Mouse (Mus musculus) limb, embryonic 14.5 days (tissue): ENCODE measurements around the gene Ppp2r5e. TPM values are rescaled to one million over a fixed set of nuclear protein-coding genes. Genes with fewer than 3 reads are reported as not detected.
A peak's percentile ranks its signal among the peaks of the same experiment; 100 is the strongest.

Source experiments
- ATAC-seq: fragments of 200-750 bp; cut with Nextera tagmentation; 2 replicates; pipeline ENCODE4 v1.8.0; 2017; ENCODE audit warnings: low read depth, moderate number of reproducible peaks, moderate TSS enrichment; ENCODE audit not compliant: low FRiP score
- DNase-seq: peaks from one replicate; pipeline ENCODE4 v3.0.0-alpha.2; 2015; ENCODE audit warnings: low spot score
- H3K27ac ChIP-seq: fragments of 300-500 bp; sonication (generic); replicated peaks from 2 replicates; pipeline ENCODE4 v1.5.1; 2014; ENCODE audit warnings: low read depth, mild to moderate bottlenecking, low read length, moderate library complexity, mixed read lengths
- H3K27me3 ChIP-seq: fragments of 300-500 bp; sonication (generic); 2 replicates; pipeline ENCODE4 v1.6.1; 2014; ENCODE audit warnings: low read length, mixed read lengths; ENCODE audit not compliant: control insufficient read depth, insufficient read depth
- H3K36me3 ChIP-seq: fragments of 300-500 bp; sonication (generic); 2 replicates; pipeline ENCODE4 v1.6.1; 2014; ENCODE audit warnings: mild to moderate bottlenecking, low read length, moderate library complexity, mixed read lengths; ENCODE audit not compliant: control insufficient read depth, insufficient read depth
- H3K4me1 ChIP-seq: fragments of 300-500 bp; sonication (generic); 2 replicates; pipeline ENCODE4 v1.6.1; 2014; ENCODE audit warnings: antibody characterized with exemption, low read length, mixed read lengths; ENCODE audit not compliant: control insufficient read depth, insufficient read depth
- H3K4me2 ChIP-seq: fragments of 300-500 bp; sonication (generic); replicated peaks from 2 replicates; pipeline ENCODE4 v1.6.1; 2014; ENCODE audit warnings: low read depth, mild to moderate bottlenecking, low read length, moderate library complexity; ENCODE audit not compliant: severe bottlenecking
- H3K4me3 ChIP-seq: fragments of 300-500 bp; sonication (generic); replicated peaks from 2 replicates; pipeline ENCODE4 v1.5.1; 2014; ENCODE audit warnings: low read length
- H3K9ac ChIP-seq: fragments of 300-500 bp; sonication (generic); 2 replicates; pipeline ENCODE4 v1.6.1; 2014; ENCODE audit warnings: mild to moderate bottlenecking, low read depth, low read length, moderate library complexity; ENCODE audit not compliant: severe bottlenecking
- H3K9me3 ChIP-seq: fragments of 300-500 bp; sonication (generic); 2 replicates; pipeline ENCODE4 v1.6.1; 2016; ENCODE audit warnings: low read length; ENCODE audit not compliant: control insufficient read depth
- POLR2A ChIP-seq: fragments of 200-500 bp; IDR thresholded peaks from 2 replicates; pipeline ENCODE4 v1.8.0; 2012; ENCODE audit warnings: inconsistent platforms, mild to moderate bottlenecking, moderate library complexity, borderline replicate concordance; ENCODE audit not compliant: insufficient read depth, insufficient read length; ENCODE audit errors: extremely low read depth
- WGBS: fragments of 180-500 bp; shearing (Covaris S2); extraction: QIAGEN DNeasy Blood & Tissue Kit; methylation state at CpG from one replicate; pipeline ENCODE4 v1.1.7; 2014; 5-methylcytosine and 5-hydroxymethylcytosine counted together
- polyA plus RNA-seq, 2 experiments: library from polyadenylated mRNA; depleted of rRNA in 1 of 2; stranded (reverse) in 1 of 2; unstranded in 1 of 2; fragments of >200 nt; fragmentation: Nextera tagmentation in 1 of 2; extraction: Ambion mirVana in 1 of 2; gene quantifications; 2 replicates each; pipeline versions ENCODE4 v1.2.1 to v1.2.3; 2012 to 2014

Ppp2r5e gene
- polyA plus RNA-seq, 2 experiments: 17.6 to 27.3 TPM

DNA sequence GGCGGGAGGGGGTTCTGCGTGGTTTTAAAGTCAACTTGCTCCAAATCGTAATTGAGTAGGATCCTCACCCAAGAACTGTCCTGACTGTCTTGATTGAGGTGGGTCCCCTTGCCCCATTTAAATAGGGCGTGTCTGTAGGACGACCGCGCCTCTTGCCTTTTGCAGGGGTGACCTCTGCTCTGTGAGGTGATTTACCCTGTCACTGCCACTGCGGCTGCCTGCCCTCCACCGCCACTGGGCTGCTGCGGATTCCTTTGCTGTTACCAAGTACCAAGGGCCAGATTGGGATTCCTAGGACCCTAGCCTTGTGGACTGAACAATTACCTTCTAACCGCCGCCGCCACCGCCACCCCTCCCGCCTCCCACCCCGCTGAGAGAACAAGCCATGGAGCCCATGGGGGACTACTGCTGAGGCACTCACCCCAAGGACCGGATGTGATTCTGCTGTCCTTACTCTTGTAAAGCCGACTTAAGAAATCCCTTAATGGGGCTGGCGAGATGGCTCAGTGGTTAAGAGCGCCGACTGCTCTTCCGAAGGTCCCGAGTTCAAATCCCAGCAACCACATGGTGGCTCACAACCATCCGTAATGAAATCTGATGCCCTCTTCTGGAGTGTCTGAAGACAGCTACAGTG, 20.2 kb upstream of the Ppp2r5e start:
- WGBS: 8% methylated on average over 23 of the region's 24 CpGs
- Histone ChIP-seq H3K27ac (no peak overlapping the region), H3K36me3 (no peaks in the 10 kb centered on the region), H3K27me3 (no peaks in the 10 kb centered on the region), H3K9me3 (no peaks in the 10 kb centered on the region), H3K4me1 (no peaks in the 10 kb centered on the region), H3K4me3 (peak overlapping the region; percentile 30), H3K9ac (0 out of 2 replicates have a peak overlapping the region, but pooled peaks have one; percentile 28), H3K4me2 (peak overlapping the region; percentile 56)
- no peak for ATAC-seq
- TF ChIP-seq POLR2A: no peak
- no peak for DNase-seq

- TF ChIP-seq POLR2A: no peak
- no peak overlapping the region for H3K27ac ChIP-seq
- DNase-seq: no peak
Measured at GRCm38 (mm10) chr12:75615556-75615955, 19.5 kb upstream of the Ppp2r5e start.

GRCm38 (mm10) chr12:75612711-75613110, 16.7 kb upstream of the Ppp2r5e start:
- WGBS: 67% methylated on average over 7 of the region's 7 CpGs

More at GRCm38 (mm10) chr12:75615556-75615955, 19.5 kb upstream of the Ppp2r5e start:
- Histone ChIP-seq H3K27me3 (no peaks in the 10 kb centered on the region), H3K4me1 (no peaks in the 10 kb centered on the region), H3K4me3 (no peak overlapping the region), H3K4me2 (no peak overlapping the region; the same call in 1 of the 2 replicates), H3K9me3 (no peaks in the 10 kb centered on the region), H3K9ac (no peak overlapping the region), H3K36me3 (no peaks in the 10 kb centered on the region)
- WGBS: 50% methylated on average over 3 of the region's 3 CpGs
- no peak for ATAC-seq

DNA sequence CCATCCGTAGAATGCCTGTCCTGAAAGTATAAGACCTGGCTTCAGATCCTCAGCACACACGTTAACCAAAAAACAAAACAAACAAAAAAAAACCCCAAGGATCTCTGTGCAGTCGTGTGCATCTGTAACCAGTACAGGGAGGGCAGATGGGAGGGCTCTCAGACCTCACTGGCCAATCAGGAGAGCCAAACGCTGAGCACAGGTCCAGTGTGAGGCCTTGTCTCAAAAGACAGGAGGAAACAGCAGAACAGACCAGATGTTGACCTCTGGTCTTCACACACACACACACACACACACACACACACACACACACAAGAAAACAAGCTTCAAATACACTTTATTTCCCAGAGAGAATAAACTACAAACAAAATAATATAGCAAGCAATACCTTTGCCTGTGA, 3.4 kb upstream of the Ppp2r5e start:
- TF ChIP-seq POLR2A: no peak
- Histone ChIP-seq H3K4me2 (no peak overlapping the region), H3K9ac (no peak overlapping the region), H3K36me3 (no peaks in the 10 kb centered on the region), H3K27me3 (no peaks in the 10 kb centered on the region), H3K27ac (no peak overlapping the region), H3K4me3 (no peak overlapping the region), H3K9me3 (no peaks in the 10 kb centered on the region), H3K4me1 (0 out of 2 replicates have a peak, but pooled peaks cover 3% of the 10 kb centered on the region)
- no peak for ATAC-seq
- DNase-seq: no peak
- WGBS: 17% methylated on average over 4 of the region's 4 CpGs

More at GRCm38 (mm10) chr12:75612711-75613110, 16.7 kb upstream of the Ppp2r5e start:
- H3K9ac ChIP-seq: no peak overlapping the region
- ATAC-seq: no peak
- no peak overlapping the region for H3K4me2 ChIP-seq
- no peaks in the 10 kb centered on the region for H3K36me3 ChIP-seq
- H3K9me3 ChIP-seq: no peaks in the 10 kb centered on the region
- no peak overlapping the region for H3K4me3 ChIP-seq
- H3K27me3 ChIP-seq: no peaks in the 10 kb centered on the region
- DNase-seq: no peak
- no peak for TF ChIP-seq POLR2A
- no peaks in the 10 kb centered on the region for H3K4me1 ChIP-seq
- no peak overlapping the region for H3K27ac ChIP-seq

DNA sequence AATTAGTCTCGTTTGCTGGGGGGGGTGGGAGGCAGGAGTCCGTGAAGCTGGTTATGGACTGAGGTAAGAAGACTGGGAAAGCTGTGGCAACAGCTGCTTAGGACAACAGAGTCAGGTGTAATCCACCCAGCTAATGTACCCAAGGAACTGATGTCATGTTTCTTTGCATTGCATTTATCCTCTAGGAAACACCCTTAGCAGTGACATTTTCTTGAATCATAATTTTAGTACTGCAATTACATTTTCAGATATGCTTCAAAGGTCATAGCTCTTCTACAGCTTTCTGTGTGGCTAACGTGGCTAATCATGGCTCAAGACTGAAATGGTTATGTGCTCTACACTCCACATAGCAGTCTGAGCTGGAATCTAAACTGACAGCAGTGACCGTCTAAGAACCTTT, 2.9 kb upstream of the Ppp2r5e start:
- Histone ChIP-seq H3K36me3 (no peaks in the 10 kb centered on the region), H3K4me3 (no peak overlapping the region), H3K4me1 (peaks cover 6% of the 10 kb centered on the region; the same call in 1 of the 2 replicates), H3K9me3 (no peaks in the 10 kb centered on the region), H3K4me2 (no peak overlapping the region), H3K9ac (no peak overlapping the region), H3K27me3 (no peaks in the 10 kb centered on the region), H3K27ac (no peak overlapping the region)
- no peak for ATAC-seq
- no peak for TF ChIP-seq POLR2A
- no peak for DNase-seq
- WGBS: 63% methylated on average over 4 of the region's 4 CpGs
